Mouse (Mus musculus) forebrain, postnatal 0 days (tissue): Measurements from ENCODE around the gene Ggact. TPM values are rescaled to one million over a fixed set of nuclear protein-coding genes. Genes with fewer than 3 reads are reported as not detected.

Experiments
- ATAC-seq: fragments of 200-750 bp; cut with Nextera tagmentation; 2 replicates; pipeline ENCODE4 v1.8.0; 2017; ENCODE audit warnings: mild to moderate bottlenecking, moderate library complexity
- DNase-seq: peaks from one replicate; pipeline ENCODE4 v3.0.0-alpha.2; 2015
- H3K27ac ChIP-seq: fragments of 300-500 bp; sonication (generic); 2 replicates; pipeline ENCODE4 v1.5.1; 2014; ENCODE audit warnings: low read depth, mild to moderate bottlenecking, antibody characterized with exemption, low read length, moderate library complexity, mixed read lengths
- H3K27me3 ChIP-seq: fragments of 300-500 bp; sonication (generic); 2 replicates; pipeline ENCODE4 v1.6.1; 2014; ENCODE audit warnings: mild to moderate bottlenecking, low read length, mixed read lengths; ENCODE audit not compliant: insufficient read depth
- H3K36me3 ChIP-seq: fragments of 300-500 bp; sonication (generic); 2 replicates; pipeline ENCODE4 v1.6.1; 2014; ENCODE audit warnings: mild to moderate bottlenecking, moderate library complexity; ENCODE audit not compliant: insufficient read depth
- H3K4me1 ChIP-seq: fragments of 300-500 bp; sonication (generic); 2 replicates; pipeline ENCODE4 v1.6.1; 2014; ENCODE audit warnings: antibody characterized with exemption; ENCODE audit not compliant: insufficient read depth
- H3K4me2 ChIP-seq: fragments of 300-500 bp; sonication (generic); 2 replicates; pipeline ENCODE4 v1.6.1; 2014; ENCODE audit warnings: low read depth, mild to moderate bottlenecking, moderate library complexity
- H3K4me3 ChIP-seq: fragments of 300-500 bp; sonication (generic); 2 replicates; pipeline ENCODE4 v1.5.1; 2014; ENCODE audit warnings: low read depth, low read length, mixed read lengths
- H3K9ac ChIP-seq: fragments of 300-500 bp; sonication (generic); 2 replicates; pipeline ENCODE4 v1.6.1; 2014; ENCODE audit warnings: mild to moderate bottlenecking
- H3K9me3 ChIP-seq: fragments of 300-500 bp; sonication (generic); 2 replicates; pipeline ENCODE4 v1.6.1; 2016; ENCODE audit warnings: low read length
- CTCF ChIP-seq: sonication (generic); IDR thresholded peaks from 2 replicates; pipeline ENCODE4 v1.5.1; 2016; ENCODE audit warnings: antibody characterized with exemption, control low read depth, low read depth
- WGBS: fragments of 180-500 bp; shearing (Covaris S2); extraction: QIAGEN DNeasy Blood & Tissue Kit; methylation state at CpG from one replicate; pipeline ENCODE4 v1.1.7; 2014; 5-methylcytosine and 5-hydroxymethylcytosine counted together
- polyA plus RNA-seq: library from polyadenylated mRNA; unstranded; fragments of >200 nt; fragmentation: Nextera tagmentation; extraction: Ambion mirVana; gene quantifications from 2 replicates; pipeline ENCODE4 v1.2.1, GENCODE M21; 2015
- total RNA-seq: library from RNA; depleted of rRNA; stranded (reverse); fragments of >200 nt; gene quantifications from 2 replicates; pipeline ENCODE4 v1.2.3, GENCODE M21; 2014

The Ggact gene
- total and polyA plus RNA-seq, 2 experiments from 2014 or later: 18.8 to 19.2 TPM

GRCm38 (mm10) chr14:122901177-122901576 is 12.4 kb downstream of the Ggact start:
- H3K4me3 ChIP-seq: no peak overlapping the region
- no peaks in the 10 kb centered on the region for H3K9me3 ChIP-seq
- no peaks in the 10 kb centered on the region for H3K27me3 ChIP-seq
- peak; percentile 41 for TF ChIP-seq CTCF
- H3K36me3 ChIP-seq: no peaks in the 10 kb centered on the region
- DNase-seq (no peak), ATAC-seq (peak; percentile 40)
- no peak overlapping the region for H3K9ac ChIP-seq
- peaks cover 4% of the 10 kb centered on the region; the same call in 1 of the 2 replicates for H3K4me1 ChIP-seq
- no peak overlapping the region for H3K4me2 ChIP-seq
- 60% methylated on average over 3 of the region's 3 CpGs for WGBS
- H3K27ac ChIP-seq: no peak overlapping the region

- Histone ChIP-seq H3K4me1 (peaks cover 4% of the 10 kb centered on the region; the same call in 1 of the 2 replicates), H3K9me3 (no peaks in the 10 kb centered on the region), H3K4me2 (no peak overlapping the region), H3K9ac (no peak overlapping the region), H3K27me3 (no peaks in the 10 kb centered on the region), H3K36me3 (no peaks in the 10 kb centered on the region), H3K4me3 (no peak overlapping the region), H3K27ac (no peak overlapping the region)
- DNase-seq (no peak), ATAC-seq (peak; percentile 91)
- no peak for TF ChIP-seq CTCF
These were observed 12.9 kb downstream of the Ggact start for GRCm38 (mm10) chr14:122900679-122901078.

- peak; percentile 21 for TF ChIP-seq CTCF
- DNase-seq (no peak), ATAC-seq (no peak)
- Histone ChIP-seq H3K27ac (no peak overlapping the region), H3K9me3 (no peaks in the 10 kb centered on the region), H3K4me3 (no peak overlapping the region), H3K9ac (no peak overlapping the region), H3K27me3 (no peaks in the 10 kb centered on the region), H3K4me1 (peaks cover 4% of the 10 kb centered on the region; the same call in 1 of the 2 replicates), H3K4me2 (no peak overlapping the region), H3K36me3 (no peaks in the 10 kb centered on the region)
These were observed 15.0 kb downstream of the Ggact start for GRCm38 (mm10) chr14:122898550-122898949.

GRCm38 (mm10) chr14:122896106-122896505 is 17.5 kb downstream of the Ggact start:
- DNase-seq: no peak
- WGBS: 98% methylated on average over 1 of the region's 1 CpGs

GRCm38 (mm10) chr14:122891470-122891968 is 22.0 kb downstream of the Ggact start:
- Histone ChIP-seq H3K27ac (no peak overlapping the region), H3K4me1 (no peaks in the 10 kb centered on the region), H3K4me2 (no peak overlapping the region), H3K9me3 (no peaks in the 10 kb centered on the region), H3K27me3 (no peaks in the 10 kb centered on the region), H3K36me3 (no peaks in the 10 kb centered on the region), H3K9ac (no peak overlapping the region), H3K4me3 (no peak overlapping the region)
- WGBS: 94% methylated on average over 12 of the region's 12 CpGs
- no peak for DNase-seq
- TF ChIP-seq CTCF: no peak
- no peak for ATAC-seq

More at GRCm38 (mm10) chr14:122896106-122896505, 17.5 kb downstream of the Ggact start:
- Histone ChIP-seq H3K4me3 (no peak overlapping the region), H3K9me3 (no peaks in the 10 kb centered on the region), H3K4me1 (no peaks in the 10 kb centered on the region; the same call in 1 of the 2 replicates), H3K27me3 (no peaks in the 10 kb centered on the region), H3K36me3 (no peaks in the 10 kb centered on the region), H3K9ac (no peak overlapping the region), H3K27ac (no peak overlapping the region), H3K4me2 (no peak overlapping the region)
- no peak for TF ChIP-seq CTCF
- no peak for ATAC-seq

- no peak overlapping the region for H3K9ac ChIP-seq
- DNase-seq (no peak), ATAC-seq (no peak)
- no peak overlapping the region for H3K4me2 ChIP-seq
- H3K27me3 ChIP-seq: no peaks in the 10 kb centered on the region
- H3K4me1 ChIP-seq: 0 out of 2 replicates have a peak, but pooled peaks cover 8% of the 10 kb centered on the region
- no peak for TF ChIP-seq CTCF
- WGBS: 91% methylated on average over 1 of the region's 1 CpGs
- H3K4me3 ChIP-seq: no peak overlapping the region
- no peaks in the 10 kb centered on the region for H3K36me3 ChIP-seq
- H3K9me3 ChIP-seq: no peaks in the 10 kb centered on the region
- no peak overlapping the region for H3K27ac ChIP-seq
These were observed 25.1 kb downstream of the Ggact start for GRCm38 (mm10) chr14:122888480-122888872.

GRCm38 (mm10) chr14:122887702-122888479 is 25.7 kb downstream of the Ggact start:
- Histone ChIP-seq H3K4me3 (no peak overlapping the region), H3K36me3 (no peaks in the 10 kb centered on the region), H3K4me2 (no peak overlapping the region), H3K9me3 (no peaks in the 10 kb centered on the region), H3K27me3 (no peaks in the 10 kb centered on the region), H3K4me1 (0 out of 2 replicates have a peak, but pooled peaks cover 12% of the 10 kb centered on the region), H3K9ac (no peak overlapping the region), H3K27ac (no peak overlapping the region)
- DNase-seq (no peak), ATAC-seq (no peak)
- TF ChIP-seq CTCF: no peak
- 77% methylated on average over 3 of the region's 3 CpGs for WGBS
